Mouse (Mus musculus) right cerebral cortex, postnatal 36 days (tissue): ENCODE measurements around the gene Man2a2.

Source experiments
- DNase-seq, 2 experiments: peaks; one replicate each; pipeline ENCODE4 v3.0.0; 2022; ENCODE audit warnings: low spot score in 2 of 2, mixed read lengths in 1 of 2

The Man2a2 gene

GRCm38 (mm10) chr7:80371041-80371751 is at the start of gene Man2a2:
Man2a2 (minus strand) TSS chr7:80371375.
- peak; percentile 45 to 46 for DNase-seq

GRCm38 (mm10) chr7:80420586-80420985 is 49.4 kb upstream of the Man2a2 start:
- no peak for DNase-seq

DNA sequence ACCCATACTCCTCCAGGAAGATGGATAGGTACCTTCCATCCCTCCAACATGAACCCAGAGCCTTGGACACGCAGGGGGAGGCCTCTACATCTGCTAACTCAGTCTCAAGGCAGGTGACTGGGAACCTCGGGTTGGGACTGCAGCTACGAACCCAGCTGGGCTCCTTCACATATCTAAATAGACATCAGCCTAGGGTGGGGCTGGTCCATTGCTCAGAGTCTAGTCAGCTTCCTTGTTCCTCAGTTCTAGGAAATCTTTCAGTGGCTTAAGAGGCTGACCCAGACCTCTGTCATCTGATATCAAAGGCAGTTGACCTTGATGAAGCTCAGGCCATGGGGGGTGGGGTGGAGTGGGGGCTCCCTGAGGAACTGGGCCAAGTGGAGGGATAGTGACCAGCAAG is 48.1 kb upstream of the Man2a2 start:
- no peak for DNase-seq

DNA sequence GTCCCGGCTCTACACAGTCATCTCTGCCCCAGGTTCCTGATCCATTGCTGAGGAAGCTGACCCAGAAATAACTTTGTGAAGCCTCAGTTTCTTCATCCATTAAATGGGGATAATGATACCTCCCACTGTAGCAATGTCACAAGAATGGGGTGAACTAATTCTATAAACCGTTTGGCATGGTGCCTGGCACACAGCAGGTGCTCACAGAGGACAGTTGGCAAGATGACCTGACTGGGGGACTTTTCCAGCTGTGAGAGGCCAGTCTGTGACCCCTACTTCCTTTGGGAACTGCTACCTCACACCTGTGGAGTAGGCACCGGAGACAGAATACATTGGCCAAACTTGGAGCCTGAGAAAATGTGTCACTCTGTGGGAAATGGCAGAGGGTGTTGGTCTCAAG is 46.9 kb upstream of the Man2a2 start:
- DNase-seq = no peak

DNA sequence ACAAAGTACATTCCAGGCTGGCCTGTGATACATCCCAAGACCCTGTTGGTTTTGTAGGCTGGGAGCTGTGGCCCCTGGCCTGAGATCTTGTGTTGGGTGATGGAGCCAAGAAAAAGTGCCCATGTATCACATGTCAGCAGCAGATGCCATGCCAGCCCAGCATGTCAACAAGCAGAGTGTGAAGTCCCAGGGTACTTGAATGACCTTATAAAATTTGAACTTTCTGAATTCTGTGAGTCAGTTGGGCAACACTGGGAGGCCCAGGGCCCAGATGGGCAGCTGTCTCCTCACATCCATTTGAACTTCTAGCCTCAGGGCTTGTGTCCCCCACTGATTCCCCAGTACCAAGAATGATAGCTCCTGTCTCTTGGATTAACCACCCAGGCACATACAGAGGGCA is 46.4 kb upstream of the Man2a2 start:
- DNase-seq = no peak

DNA sequence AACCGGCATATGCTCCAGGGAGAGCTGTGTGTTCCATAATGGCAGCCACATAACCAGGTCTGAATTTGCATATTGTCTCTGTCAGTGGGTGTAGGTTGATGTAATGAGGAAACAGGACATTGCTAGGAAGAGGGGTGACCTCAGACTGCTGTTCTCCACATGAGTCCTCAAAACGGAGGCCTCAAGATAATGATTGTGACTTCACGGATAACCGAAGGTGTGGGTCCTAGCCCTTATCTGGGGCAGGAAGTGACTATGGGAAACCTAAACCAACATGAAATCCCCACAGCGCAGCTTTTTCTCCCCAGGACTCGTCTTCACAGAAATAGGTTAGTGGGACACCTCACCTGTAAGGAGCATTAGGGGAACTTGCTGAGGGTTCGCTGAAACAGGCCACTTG is 45.8 kb upstream of the Man2a2 start:
- no peak for DNase-seq

DNA sequence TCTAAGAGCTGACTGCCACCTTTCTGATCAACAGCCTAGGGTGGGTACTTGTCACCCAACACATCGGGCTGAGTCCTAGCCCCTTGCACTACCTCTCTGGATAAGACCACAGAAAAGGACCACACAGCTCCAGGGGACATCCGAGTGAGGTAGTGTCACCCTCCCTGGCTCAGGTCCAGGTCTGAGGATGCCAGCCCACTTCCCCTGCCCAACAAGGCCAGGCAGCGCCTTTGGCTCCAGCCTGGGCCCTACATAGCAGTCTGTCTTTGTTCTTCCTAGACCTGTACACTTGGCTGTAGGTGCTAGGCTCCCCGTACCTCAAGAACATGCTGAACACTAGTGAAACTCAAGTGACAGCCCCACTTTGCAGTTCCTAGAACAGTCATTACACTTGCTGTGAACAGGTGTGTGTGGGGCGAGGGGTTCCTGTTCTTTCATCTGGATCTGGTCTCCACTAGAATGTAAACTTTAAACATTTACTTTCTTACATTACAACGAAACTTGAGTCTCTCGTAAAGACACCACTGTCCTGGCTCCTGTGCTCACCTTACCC is 43.2 kb upstream of the Man2a2 start:
- DNase-seq = no peak

GRCm38 (mm10) chr7:80413512-80414302 is 42.5 kb upstream of the Man2a2 start:
- no peak for DNase-seq

DNA sequence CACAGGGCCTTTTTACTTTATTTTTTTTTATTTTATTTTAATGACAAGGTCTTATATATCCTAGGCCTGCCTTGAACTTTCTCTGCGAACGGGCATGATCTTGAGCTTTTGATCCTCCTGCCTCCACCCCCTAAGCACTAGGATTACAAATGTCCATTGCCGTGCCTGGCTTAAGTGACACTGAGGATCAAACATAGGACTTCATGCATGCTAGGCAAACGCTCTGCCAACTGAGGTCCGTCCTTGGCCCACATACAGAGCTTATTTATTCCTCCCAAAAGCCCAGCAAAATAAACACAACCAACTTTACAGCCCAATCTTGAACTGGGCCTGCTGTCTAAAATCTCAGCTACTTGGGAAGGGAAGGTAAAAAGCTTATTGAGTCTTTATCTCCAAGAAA is 41.6 kb upstream of the Man2a2 start:
- DNase-seq = no peak

- peak; percentile 88 to 91 for DNase-seq
Observed at GRCm38 (mm10) chr7:80412279-80412678, 41.1 kb upstream of the Man2a2 start.

- DNase-seq = no peak
Observed at GRCm38 (mm10) chr7:80410380-80410779, 39.2 kb upstream of the Man2a2 start.

DNA sequence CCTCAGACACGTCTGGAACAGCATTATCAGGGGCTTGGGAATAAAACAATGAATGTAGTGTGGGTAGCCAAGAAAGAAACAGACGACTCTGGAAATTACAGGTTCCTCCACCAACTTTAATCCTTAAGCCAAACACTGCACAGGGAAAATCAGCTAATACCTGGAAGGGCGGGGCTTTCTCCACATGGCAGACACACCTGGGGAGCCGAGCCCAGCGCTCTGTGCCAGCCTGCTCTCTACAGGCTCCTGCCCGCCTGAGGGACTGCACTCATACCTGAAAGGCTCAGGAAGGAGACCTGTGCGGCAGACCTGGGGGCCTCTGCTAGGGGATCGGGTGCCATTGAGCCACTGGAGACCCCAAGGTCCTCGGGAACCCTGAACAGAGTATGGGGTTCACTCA is 36.5 kb upstream of the Man2a2 start:
- DNase-seq = no peak

GRCm38 (mm10) chr7:80406186-80406585 is 35.0 kb upstream of the Man2a2 start:
- no peak for DNase-seq

GRCm38 (mm10) chr7:80405188-80405695 is 34.1 kb upstream of the Man2a2 start, which contains the start of gene Furin:
Furin (minus strand) TSS chr7:80405436.
- no peak for DNase-seq

GRCm38 (mm10) chr7:80404101-80404894 is 33.1 kb upstream of the Man2a2 start:
- no peak for DNase-seq

DNA sequence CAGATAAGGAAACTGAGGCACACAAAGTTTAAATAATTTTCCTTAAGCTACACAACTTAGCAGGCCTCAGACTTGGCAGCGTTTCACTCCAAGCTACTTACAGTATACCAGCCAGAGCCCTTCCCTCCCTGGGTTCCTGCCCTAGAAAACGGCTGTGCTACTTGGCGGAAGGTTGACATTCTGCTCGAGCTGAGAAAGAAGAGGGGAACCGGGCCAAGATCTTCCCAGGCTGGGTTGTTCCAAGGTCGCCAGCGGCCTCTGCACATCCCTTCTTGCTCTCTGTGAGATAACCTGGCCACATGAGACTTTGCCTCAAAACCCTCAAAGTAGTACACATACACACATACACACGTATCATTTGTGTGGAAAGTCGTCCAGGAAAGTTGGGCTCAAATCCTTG is 32.4 kb upstream of the Man2a2 start:
- no peak for DNase-seq

GRCm38 (mm10) chr7:80402651-80403321 is 31.6 kb upstream of the Man2a2 start:
- no peak for DNase-seq

DNA sequence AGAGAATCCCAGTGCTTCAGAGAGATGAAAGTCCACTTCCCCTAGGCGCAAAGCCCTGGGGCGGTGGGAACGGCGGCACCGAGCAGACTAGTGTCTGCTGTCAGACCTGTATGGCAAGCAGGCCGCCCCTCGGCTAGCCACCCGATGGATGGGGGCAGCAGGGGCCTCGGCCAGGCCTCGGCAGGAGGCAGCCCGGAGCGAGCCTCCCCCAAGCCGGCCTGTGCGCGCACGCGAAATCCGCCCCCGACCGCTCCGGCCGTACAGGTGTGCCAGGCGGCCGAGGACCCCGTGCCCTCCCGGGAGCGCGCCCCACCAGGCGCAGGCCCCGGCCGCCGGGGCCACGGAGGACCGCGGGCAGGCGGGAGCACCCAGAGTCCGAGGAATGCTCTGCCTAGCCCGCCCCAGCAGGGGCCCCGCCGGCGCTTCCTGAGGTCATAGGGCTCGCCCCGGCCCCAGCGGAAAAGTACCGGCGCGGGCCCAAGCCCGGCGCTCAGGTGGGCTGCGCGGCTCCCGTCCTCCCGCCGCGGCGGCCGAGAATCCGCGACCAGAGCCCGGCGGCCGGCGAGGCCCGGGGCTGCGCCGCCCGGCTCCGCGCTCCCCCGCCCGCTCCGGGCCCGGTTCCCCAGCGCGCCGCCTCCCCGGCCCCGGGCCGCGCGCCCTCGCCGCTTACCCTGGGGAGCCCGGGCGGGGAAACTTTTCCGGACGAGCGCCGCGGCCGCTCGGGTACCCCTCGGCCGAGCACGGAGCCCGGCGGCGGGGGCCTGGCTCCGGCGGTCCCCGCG is 30.9 kb upstream of the Man2a2 start:
- DNase-seq = no peak

DNA sequence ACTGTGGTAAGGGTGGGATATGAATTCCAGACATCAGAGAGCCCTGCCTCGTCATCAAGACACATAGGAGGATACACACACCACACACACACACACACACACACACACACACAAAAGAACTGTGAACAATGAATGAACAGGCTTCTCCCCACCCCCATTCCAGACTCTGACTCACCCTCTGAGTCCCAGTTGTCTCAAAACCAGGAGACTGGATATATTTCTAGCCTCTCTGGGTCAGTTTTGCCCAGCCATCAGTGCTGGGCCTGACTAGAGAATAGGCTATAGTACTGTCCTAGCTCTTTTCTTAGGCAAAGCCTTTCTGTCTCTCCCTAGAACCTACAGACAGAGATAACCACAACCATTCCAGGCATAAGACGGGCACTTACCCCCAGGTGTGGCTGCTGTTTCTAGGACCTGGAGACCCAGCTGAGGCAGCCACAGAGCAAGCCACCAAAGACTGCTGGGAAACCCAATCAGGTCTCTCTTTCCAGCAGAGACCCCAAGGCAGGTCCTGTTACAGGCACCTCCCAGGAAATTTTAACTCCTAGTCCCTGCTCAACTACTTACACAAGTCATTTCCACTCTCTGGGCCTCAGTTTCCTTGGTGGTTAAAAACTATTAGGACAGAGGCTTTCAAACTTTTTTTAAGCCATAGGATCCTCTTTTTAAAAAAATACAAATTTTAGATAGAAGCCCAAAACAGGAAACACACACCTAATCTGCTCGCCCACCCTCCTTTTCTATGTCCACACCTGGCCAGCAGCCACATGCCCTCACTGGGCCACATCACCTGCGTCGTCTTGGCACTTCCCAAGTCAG is 30.1 kb upstream of the Man2a2 start:
- DNase-seq = no peak

DNA sequence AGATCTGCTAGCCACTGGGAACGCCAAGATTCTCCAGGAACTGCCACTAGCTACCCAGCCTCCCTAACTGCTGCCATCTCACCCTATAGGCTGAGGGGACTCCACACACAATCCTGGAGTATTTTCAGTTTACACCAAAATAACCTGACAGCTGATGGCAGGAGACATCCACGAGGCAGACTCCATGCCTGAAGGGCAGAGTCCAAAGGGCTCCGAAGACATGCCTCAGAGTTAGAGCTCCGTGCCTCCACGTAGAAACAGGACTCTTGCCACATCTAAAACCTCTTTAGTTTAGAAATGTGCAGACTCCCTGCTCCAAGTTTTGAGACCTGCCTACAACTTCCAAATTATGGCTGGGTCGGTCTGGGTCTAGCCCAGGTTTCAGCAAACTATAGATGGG is 29.4 kb upstream of the Man2a2 start:
- DNase-seq = no peak
